Mouse (Mus musculus): ENCODE data around the gene Aox2. TPM values are rescaled to one million over a fixed set of nuclear protein-coding genes. Genes with fewer than 3 reads are reported as not detected.

Aox2 gene
- polyA plus RNA-seq (2012; rRNA removed), result 0.04 and 0.08 TPM in 2 replicates

GRCm38 (mm10) chr1:58278026-58278425, at the start of gene Aox2:
Aox2 (plus strand) TSS chr1:58278326.

GRCm38 (mm10) chr1:58392652-58393283, 114.6 kb downstream of the Aox2 start, which contains the start of gene Bzw1:
Bzw1 (plus strand) TSS chr1:58392898.

DNA sequence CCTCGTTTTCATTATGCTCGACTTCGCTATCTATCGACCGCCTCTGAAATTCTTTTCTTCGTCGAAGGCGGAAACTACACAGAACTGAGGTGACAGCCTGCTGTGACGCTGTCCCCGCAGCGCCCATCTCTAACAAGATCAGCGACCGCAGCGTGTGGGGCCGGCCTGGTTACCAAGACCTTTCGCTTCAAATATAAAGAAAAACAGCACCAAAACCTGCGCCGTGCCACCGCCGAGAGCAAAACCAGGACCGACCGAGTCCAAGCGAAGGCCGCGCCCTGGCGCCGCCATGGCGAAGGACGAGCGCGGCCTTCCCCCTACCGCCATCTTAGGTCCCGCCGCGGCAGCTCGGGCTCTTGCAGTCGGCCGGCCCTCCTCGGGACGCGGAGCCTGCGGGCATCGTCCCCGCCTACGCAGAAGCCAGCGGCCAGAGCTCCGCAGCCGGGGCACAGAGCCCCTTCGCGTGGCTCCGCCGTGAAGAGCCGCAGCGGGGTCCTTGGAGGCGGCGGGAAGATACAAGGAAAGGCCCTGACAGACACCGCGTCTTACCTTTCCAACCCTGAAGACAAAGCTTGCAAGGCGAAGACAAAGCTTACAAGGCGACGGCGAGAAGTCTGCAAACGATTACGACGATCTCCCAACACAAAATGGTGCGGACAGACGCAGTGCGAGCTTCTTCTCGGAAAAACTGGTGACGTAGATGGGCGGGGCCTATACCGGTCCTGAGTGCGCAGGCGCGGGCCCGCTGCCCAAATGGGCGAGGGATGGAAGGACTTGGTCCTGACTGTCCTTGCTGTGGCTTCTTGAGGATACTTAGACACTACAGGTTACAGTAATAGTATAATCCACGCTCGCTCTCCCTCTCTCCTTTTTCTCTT, 145.5 kb downstream of the Aox2 start, which contains the start of gene Clk1:
TSS of gene Clk1 (minus strand) at position 696 of the 878 bp plus-strand sequence.

Other genes starting within 250 kb of the Aox2 start
- gene Aox1, start 248.4 kb upstream of the Aox2 start, polyA plus RNA-seq (2012; rRNA removed), result 0.36 and 0.53 TPM in 2 replicates
- gene Aox3, start 165.2 kb upstream of the Aox2 start, polyA plus RNA-seq (2012; rRNA removed), result 0.29 and 0.43 TPM in 2 replicates
- 0.28 and 0.32 TPM in 2 replicates for gene Aox4, start 67.9 kb upstream of the Aox2 start, polyA plus RNA-seq (2012; rRNA removed)
- 130 and 149 TPM in 2 replicates for gene Bzw1, start 114.6 kb downstream of the Aox2 start, polyA plus RNA-seq (2012; rRNA removed)
- 311 and 325 TPM in 2 replicates for gene Clk1, start 145.7 kb downstream of the Aox2 start, polyA plus RNA-seq (2012; rRNA removed)
- 51.6 and 56.7 TPM in 2 replicates for gene Nif3l1, start 166.8 kb downstream of the Aox2 start, polyA plus RNA-seq (2012; rRNA removed)
- gene Ppil3, start 167.2 kb downstream of the Aox2 start, polyA plus RNA-seq (2012; rRNA removed), result 41.1 and 45.9 TPM in 2 replicates
- 22.5 and 25.1 TPM in 2 replicates for gene Orc2, start 226.8 kb downstream of the Aox2 start, polyA plus RNA-seq (2012; rRNA removed)

Measured in central nervous system, embryonic 14 days (tissue).